Mouse (Mus musculus): ENCODE results near the gene Fas. TPM values are rescaled to one million over a fixed set of nuclear protein-coding genes. Genes with fewer than 3 reads are reported as not detected.

Gene Fas
- polyA plus RNA-seq (2014; fragmentation: Nextera tagmentation; extraction: Ambion mirVana) = 0.74 and 1.8 TPM in 2 replicates

- H3K36me3 ChIP-seq (replicated peaks; ENCODE audit: control insufficient read depth, insufficient read depth, low read depth, low read length) = no peaks in the 10 kb centered on the region
- no peak within 1 kb of the TSS for H3K27ac ChIP-seq (replicated peaks; ENCODE audit: low read depth, low read length)
- no peaks in the 10 kb centered on the region for H3K9me3 ChIP-seq (replicated peaks; ENCODE audit: control insufficient read depth, low read length)
- peak within 1 kb of the TSS; percentile 26; the same call in 1 of the 2 replicates for H3K9ac ChIP-seq (replicated peaks; ENCODE audit: low read length)
- no peaks in the 10 kb centered on the region for H3K4me1 ChIP-seq (ENCODE audit: control insufficient read depth, insufficient read depth, low read length)
- H3K4me2 ChIP-seq (ENCODE audit: low read depth, low read length) = peak within 1 kb of the TSS; percentile 57
- ATAC-seq (replicated peaks; ENCODE audit: insufficient number of reproducible peaks, low FRiP score, low TSS enrichment, low read depth) (peak; percentile 89), DNase-seq (ENCODE audit: low spot score) (peak; percentile 73)
- no peaks in the 10 kb centered on the region for H3K27me3 ChIP-seq (ENCODE audit: control insufficient read depth, insufficient read depth, low read length)
- 2% methylated on average over 19 of the region's 19 CpGs for WGBS
- H3K4me3 ChIP-seq (ENCODE audit: low read depth, low read length) = peak within 1 kb of the TSS; percentile 28
These were observed at the start of gene Fas for GRCm38 (mm10) chr19:34289948-34290789. Fas (plus strand) TSS chr19:34290666.

- ATAC-seq (replicated peaks; ENCODE audit: insufficient number of reproducible peaks, low FRiP score, low TSS enrichment, low read depth) (no peak), DNase-seq (ENCODE audit: low spot score) (peak; percentile 61)
- Histone ChIP-seq H3K9ac (replicated peaks; ENCODE audit: low read length) (no peak overlapping the region), H3K9me3 (replicated peaks; ENCODE audit: control insufficient read depth, low read length) (no peaks in the 10 kb centered on the region), H3K27me3 (ENCODE audit: control insufficient read depth, insufficient read depth, low read length) (no peaks in the 10 kb centered on the region), H3K4me3 (ENCODE audit: low read depth, low read length) (no peak overlapping the region), H3K27ac (replicated peaks; ENCODE audit: low read depth, low read length) (no peak overlapping the region), H3K4me1 (ENCODE audit: control insufficient read depth, insufficient read depth, low read length) (no peaks in the 10 kb centered on the region), H3K4me2 (ENCODE audit: low read depth, low read length) (no peak overlapping the region), H3K36me3 (replicated peaks; ENCODE audit: control insufficient read depth, insufficient read depth, low read depth, low read length) (no peaks in the 10 kb centered on the region)
- WGBS = 66% methylated on average over 15 of the region's 15 CpGs
These were observed 49.1 kb upstream of the Fas start for GRCm38 (mm10) chr19:34241247-34241915.

GRCm38 (mm10) chr19:34242925-34243324, 47.5 kb upstream of the Fas start:
- H3K4me2 ChIP-seq (ENCODE audit: low read depth, low read length) = no peak overlapping the region
- ATAC-seq (replicated peaks; ENCODE audit: insufficient number of reproducible peaks, low FRiP score, low TSS enrichment, low read depth) (no peak), DNase-seq (ENCODE audit: low spot score) (no peak)
- no peak overlapping the region for H3K27ac ChIP-seq (replicated peaks; ENCODE audit: low read depth, low read length)
- H3K9me3 ChIP-seq (replicated peaks; ENCODE audit: control insufficient read depth, low read length) = no peaks in the 10 kb centered on the region
- no peak overlapping the region for H3K9ac ChIP-seq (replicated peaks; ENCODE audit: low read length)
- no peaks in the 10 kb centered on the region for H3K4me1 ChIP-seq (ENCODE audit: control insufficient read depth, insufficient read depth, low read length)
- H3K27me3 ChIP-seq (ENCODE audit: control insufficient read depth, insufficient read depth, low read length) = no peaks in the 10 kb centered on the region
- H3K36me3 ChIP-seq (replicated peaks; ENCODE audit: control insufficient read depth, insufficient read depth, low read depth, low read length) = no peaks in the 10 kb centered on the region
- H3K4me3 ChIP-seq (ENCODE audit: low read depth, low read length) = no peak overlapping the region

- Histone ChIP-seq H3K9me3 (replicated peaks; ENCODE audit: control insufficient read depth, low read length) (no peaks in the 10 kb centered on the region), H3K27ac (replicated peaks; ENCODE audit: low read depth, low read length) (no peak overlapping the region), H3K4me1 (ENCODE audit: control insufficient read depth, insufficient read depth, low read length) (no peaks in the 10 kb centered on the region), H3K27me3 (ENCODE audit: control insufficient read depth, insufficient read depth, low read length) (no peaks in the 10 kb centered on the region), H3K4me3 (ENCODE audit: low read depth, low read length) (no peak overlapping the region), H3K9ac (replicated peaks; ENCODE audit: low read length) (no peak overlapping the region), H3K36me3 (replicated peaks; ENCODE audit: control insufficient read depth, insufficient read depth, low read depth, low read length) (no peaks in the 10 kb centered on the region), H3K4me2 (ENCODE audit: low read depth, low read length) (no peak overlapping the region)
- ATAC-seq (replicated peaks; ENCODE audit: insufficient number of reproducible peaks, low FRiP score, low TSS enrichment, low read depth) (no peak), DNase-seq (ENCODE audit: low spot score) (peak; percentile 91)
- 17% methylated on average over 6 of the region's 6 CpGs for WGBS
These were observed 46.4 kb upstream of the Fas start for GRCm38 (mm10) chr19:34244056-34244455.

GRCm38 (mm10) chr19:34248558-34248957, 41.9 kb upstream of the Fas start:
- DNase-seq (ENCODE audit: low spot score) (no peak), ATAC-seq (replicated peaks; ENCODE audit: insufficient number of reproducible peaks, low FRiP score, low TSS enrichment, low read depth) (no peak)
- 82% methylated on average over 5 of the region's 5 CpGs for WGBS
- Histone ChIP-seq H3K4me3 (ENCODE audit: low read depth, low read length) (no peak overlapping the region), H3K9me3 (replicated peaks; ENCODE audit: control insufficient read depth, low read length) (no peaks in the 10 kb centered on the region), H3K4me1 (ENCODE audit: control insufficient read depth, insufficient read depth, low read length) (no peaks in the 10 kb centered on the region), H3K4me2 (ENCODE audit: low read depth, low read length) (no peak overlapping the region), H3K9ac (replicated peaks; ENCODE audit: low read length) (no peak overlapping the region), H3K36me3 (replicated peaks; ENCODE audit: control insufficient read depth, insufficient read depth, low read depth, low read length) (no peaks in the 10 kb centered on the region), H3K27me3 (ENCODE audit: control insufficient read depth, insufficient read depth, low read length) (no peaks in the 10 kb centered on the region), H3K27ac (replicated peaks; ENCODE audit: low read depth, low read length) (no peak overlapping the region)

GRCm38 (mm10) chr19:34250621-34251020, 39.8 kb upstream of the Fas start:
- ATAC-seq (replicated peaks; ENCODE audit: insufficient number of reproducible peaks, low FRiP score, low TSS enrichment, low read depth) = no peak
- no peaks in the 10 kb centered on the region for H3K4me1 ChIP-seq (ENCODE audit: control insufficient read depth, insufficient read depth, low read length)
- H3K4me2 ChIP-seq (ENCODE audit: low read depth, low read length) = no peak overlapping the region
- H3K9me3 ChIP-seq (replicated peaks; ENCODE audit: control insufficient read depth, low read length) = no peaks in the 10 kb centered on the region
- H3K27ac ChIP-seq (replicated peaks; ENCODE audit: low read depth, low read length) = no peak overlapping the region
- DNase-seq (ENCODE audit: low spot score) = no peak
- H3K4me3 ChIP-seq (ENCODE audit: low read depth, low read length) = no peak overlapping the region
- H3K9ac ChIP-seq (replicated peaks; ENCODE audit: low read length) = no peak overlapping the region
- H3K36me3 ChIP-seq (replicated peaks; ENCODE audit: control insufficient read depth, insufficient read depth, low read depth, low read length) = no peaks in the 10 kb centered on the region
- WGBS = 72% methylated on average over 4 of the region's 4 CpGs
- H3K27me3 ChIP-seq (ENCODE audit: control insufficient read depth, insufficient read depth, low read length) = no peaks in the 10 kb centered on the region

GRCm38 (mm10) chr19:34251900-34252299, 38.6 kb upstream of the Fas start:
- H3K27ac ChIP-seq (replicated peaks; ENCODE audit: low read depth, low read length) = no peak overlapping the region
- 78% methylated on average over 2 of the region's 2 CpGs for WGBS
- H3K9ac ChIP-seq (replicated peaks; ENCODE audit: low read length) = no peak overlapping the region
- H3K27me3 ChIP-seq (ENCODE audit: control insufficient read depth, insufficient read depth, low read length) = no peaks in the 10 kb centered on the region
- no peak for ATAC-seq (replicated peaks; ENCODE audit: insufficient number of reproducible peaks, low FRiP score, low TSS enrichment, low read depth)
- no peaks in the 10 kb centered on the region for H3K9me3 ChIP-seq (replicated peaks; ENCODE audit: control insufficient read depth, low read length)
- H3K4me2 ChIP-seq (ENCODE audit: low read depth, low read length) = no peak overlapping the region
- DNase-seq (ENCODE audit: low spot score) = no peak
- no peaks in the 10 kb centered on the region for H3K36me3 ChIP-seq (replicated peaks; ENCODE audit: control insufficient read depth, insufficient read depth, low read depth, low read length)
- no peak overlapping the region for H3K4me3 ChIP-seq (ENCODE audit: low read depth, low read length)
- H3K4me1 ChIP-seq (ENCODE audit: control insufficient read depth, insufficient read depth, low read length) = no peaks in the 10 kb centered on the region

- Histone ChIP-seq H3K9me3 (replicated peaks; ENCODE audit: control insufficient read depth, low read length) (no peaks in the 10 kb centered on the region), H3K4me2 (ENCODE audit: low read depth, low read length) (no peak overlapping the region), H3K27ac (replicated peaks; ENCODE audit: low read depth, low read length) (no peak overlapping the region), H3K9ac (replicated peaks; ENCODE audit: low read length) (no peak overlapping the region), H3K4me3 (ENCODE audit: low read depth, low read length) (no peak overlapping the region), H3K4me1 (ENCODE audit: control insufficient read depth, insufficient read depth, low read length) (no peaks in the 10 kb centered on the region), H3K36me3 (replicated peaks; ENCODE audit: control insufficient read depth, insufficient read depth, low read depth, low read length) (no peaks in the 10 kb centered on the region), H3K27me3 (ENCODE audit: control insufficient read depth, insufficient read depth, low read length) (no peaks in the 10 kb centered on the region)
- ATAC-seq (replicated peaks; ENCODE audit: insufficient number of reproducible peaks, low FRiP score, low TSS enrichment, low read depth) (no peak; the same call in 1 of the 2 replicates), DNase-seq (ENCODE audit: low spot score) (no peak)
- WGBS = 78% methylated on average over 9 of the region's 9 CpGs
These were observed 38.0 kb upstream of the Fas start for GRCm38 (mm10) chr19:34252450-34252849.

All from embryonic facial prominence, embryonic 11.5 days (tissue).